Mouse (Mus musculus) lung, embryonic 14.5 days (tissue): ENCODE results near the gene Siae. TPM values are rescaled to one million over a fixed set of nuclear protein-coding genes. Genes with fewer than 3 reads are reported as not detected.

Source experiments
- ATAC-seq: fragments of 200-750 bp; cut with Nextera tagmentation; 2 replicates; pipeline ENCODE4 v1.8.0; 2017; ENCODE audit warnings: mild to moderate bottlenecking, moderate TSS enrichment, moderate library complexity; ENCODE audit not compliant: insufficient read depth
- DNase-seq: peaks from one replicate; pipeline ENCODE4 v3.0.0-alpha.2; 2015
- H3K27ac ChIP-seq: fragments of 300-500 bp; sonication (generic); 2 replicates; pipeline ENCODE4 v1.5.1; 2014; ENCODE audit warnings: low read depth, mild to moderate bottlenecking, moderate library complexity
- H3K27me3 ChIP-seq: fragments of 300-500 bp; sonication (generic); 2 replicates; pipeline ENCODE4 v1.6.1; 2014; ENCODE audit warnings: low read length, control low read depth; ENCODE audit not compliant: insufficient read depth
- H3K36me3 ChIP-seq: fragments of 300-500 bp; sonication (generic); 2 replicates; pipeline ENCODE4 v1.6.1; 2014; ENCODE audit warnings: control low read depth; ENCODE audit not compliant: insufficient read depth
- H3K4me1 ChIP-seq: fragments of 300-500 bp; sonication (generic); 2 replicates; pipeline ENCODE4 v1.6.1; 2014; ENCODE audit warnings: antibody characterized with exemption, control low read depth; ENCODE audit not compliant: insufficient read depth
- H3K4me2 ChIP-seq: fragments of 300-500 bp; sonication (generic); 2 replicates; pipeline ENCODE4 v1.6.1; 2014; ENCODE audit warnings: mild to moderate bottlenecking
- H3K4me3 ChIP-seq: fragments of 300-500 bp; sonication (generic); 2 replicates; pipeline ENCODE4 v1.5.1; 2014; ENCODE audit warnings: low read depth, low read length
- H3K9ac ChIP-seq: fragments of 300-500 bp; sonication (generic); 2 replicates; pipeline ENCODE4 v1.6.1; 2014
- H3K9me3 ChIP-seq: fragments of 300-500 bp; sonication (generic); 2 replicates; pipeline ENCODE4 v1.6.1; 2016; ENCODE audit warnings: low read depth, low read length, control low read depth
- CTCF ChIP-seq: IDR thresholded peaks from 2 replicates; pipeline ENCODE4 v1.5.1; 2016; ENCODE audit warnings: antibody characterized with exemption, low read depth
- WGBS: fragments of 180-500 bp; shearing (Covaris S2); extraction: QIAGEN DNeasy Blood & Tissue Kit; methylation state at CpG from one replicate; pipeline ENCODE4 v1.1.7; 2014; 5-methylcytosine and 5-hydroxymethylcytosine counted together
- polyA plus RNA-seq: library from polyadenylated mRNA; unstranded; fragments of >200 nt; fragmentation: Nextera tagmentation; extraction: Ambion mirVana; gene quantifications from 2 replicates; pipeline ENCODE4 v1.2.1, GENCODE M21; 2014

The Siae gene
- polyA plus RNA-seq, 1 experiment from 2014 or later = 12.2 TPM

GRCm38 (mm10) chr9:37659413-37659812, 103.9 kb downstream of the Siae start:
- peaks cover 4% of the 10 kb centered on the region; the same call in 1 of the 2 replicates for H3K36me3 ChIP-seq
- H3K9ac ChIP-seq = no peak overlapping the region
- H3K4me1 ChIP-seq = 0 out of 2 replicates have a peak, but pooled peaks cover 3% of the 10 kb centered on the region
- H3K27ac ChIP-seq = no peak overlapping the region
- DNase-seq = no peak
- H3K9me3 ChIP-seq = no peaks in the 10 kb centered on the region
- no peaks in the 10 kb centered on the region for H3K27me3 ChIP-seq
- TF ChIP-seq CTCF = no peak
- no peak overlapping the region for H3K4me3 ChIP-seq
- no peak overlapping the region for H3K4me2 ChIP-seq
- no peak for ATAC-seq
- WGBS = 66% methylated on average over 6 of the region's 6 CpGs

DNA sequence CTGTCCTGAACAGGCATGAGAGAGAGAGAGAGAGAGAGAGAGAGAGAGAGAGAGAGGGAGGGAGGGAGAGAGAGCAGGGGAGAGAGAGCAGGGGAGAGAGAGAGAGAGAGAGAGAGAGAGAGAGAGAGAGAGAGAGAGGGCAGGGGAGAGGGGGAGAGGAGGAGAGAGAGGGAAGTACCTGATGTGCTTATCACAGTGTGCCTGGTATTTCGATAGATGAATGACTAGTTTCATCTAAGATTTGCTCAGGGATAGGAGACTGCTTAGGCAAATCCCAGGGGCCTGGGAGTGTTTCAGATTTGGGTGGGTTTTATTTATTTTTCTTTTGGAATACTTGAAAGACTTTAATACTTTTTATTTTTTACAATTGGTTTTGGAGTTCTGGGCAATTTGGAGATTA, 107.7 kb downstream of the Siae start:
- no peaks in the 10 kb centered on the region for H3K27me3 ChIP-seq
- no peak for TF ChIP-seq CTCF
- no peaks in the 10 kb centered on the region for H3K9me3 ChIP-seq
- no peak overlapping the region for H3K27ac ChIP-seq
- no peaks in the 10 kb centered on the region for H3K4me1 ChIP-seq
- no peaks in the 10 kb centered on the region for H3K36me3 ChIP-seq
- no peak overlapping the region for H3K4me3 ChIP-seq
- 65% methylated on average over 1 of the region's 1 CpGs for WGBS
- no peak for ATAC-seq
- DNase-seq = no peak
- no peak overlapping the region for H3K4me2 ChIP-seq
- H3K9ac ChIP-seq = no peak overlapping the region

GRCm38 (mm10) chr9:37664604-37665003, 109.1 kb downstream of the Siae start:
- no peak for TF ChIP-seq CTCF
- Histone ChIP-seq H3K4me1 (no peaks in the 10 kb centered on the region), H3K9ac (no peak overlapping the region), H3K4me3 (no peak overlapping the region), H3K27me3 (no peaks in the 10 kb centered on the region), H3K36me3 (no peaks in the 10 kb centered on the region), H3K4me2 (no peak overlapping the region), H3K27ac (no peak overlapping the region), H3K9me3 (no peaks in the 10 kb centered on the region)
- ATAC-seq (no peak), DNase-seq (no peak)
- WGBS = 53% methylated on average over 2 of the region's 2 CpGs

DNA sequence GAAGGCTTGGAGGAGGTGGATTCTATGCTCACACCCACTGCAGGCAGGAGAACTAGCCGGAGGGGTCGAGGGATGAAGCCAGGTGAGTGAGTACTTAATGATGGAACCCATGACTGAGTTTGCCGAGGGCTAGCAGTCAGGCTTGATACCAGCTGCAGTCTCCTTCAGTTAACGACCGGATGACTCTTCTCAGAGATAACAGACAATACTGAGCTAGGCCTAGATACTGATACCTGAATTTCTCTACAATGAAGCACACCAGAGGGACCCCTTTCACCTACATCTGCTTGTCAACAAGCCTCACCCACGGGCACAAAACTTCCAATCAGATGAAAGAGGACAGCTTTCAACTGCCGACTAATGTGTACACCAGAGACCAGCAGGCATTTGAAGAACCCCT, 110.5 kb downstream of the Siae start:
- Histone ChIP-seq H3K27ac (no peak overlapping the region), H3K36me3 (no peaks in the 10 kb centered on the region), H3K4me3 (no peak overlapping the region), H3K9me3 (no peaks in the 10 kb centered on the region), H3K4me1 (no peaks in the 10 kb centered on the region), H3K27me3 (no peaks in the 10 kb centered on the region), H3K4me2 (no peak overlapping the region), H3K9ac (no peak overlapping the region)
- DNase-seq = no peak
- ATAC-seq = no peak
- WGBS = 69% methylated on average over 7 of the region's 7 CpGs
- TF ChIP-seq CTCF = no peak

DNA sequence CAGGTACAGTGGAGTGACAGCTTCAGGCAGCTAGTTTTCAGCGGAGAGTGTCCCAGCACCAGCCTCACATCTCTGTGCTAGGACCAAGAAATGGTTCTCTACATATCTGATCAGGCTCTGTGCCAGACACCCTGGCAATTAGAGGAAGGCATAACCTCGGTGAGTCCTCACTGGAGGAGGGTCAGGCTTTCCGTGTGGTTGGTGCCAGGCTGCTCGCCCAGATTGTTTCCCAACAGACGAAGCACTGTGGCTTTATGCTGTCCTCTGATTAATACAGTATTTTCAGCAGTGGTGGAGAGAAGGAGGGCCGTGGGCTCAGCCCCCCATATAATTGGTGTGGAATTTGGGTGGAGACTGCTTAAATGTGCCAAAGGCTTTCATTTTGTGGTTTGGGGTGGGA, 113.6 kb downstream of the Siae start, which contains the start of gene Panx3:
Panx3 (minus strand) TSS at position 121 of the 400 bp plus-strand sequence.
- no peaks in the 10 kb centered on the region for H3K27me3 ChIP-seq
- ATAC-seq (no peak), DNase-seq (no peak)
- no peaks in the 10 kb centered on the region for H3K4me1 ChIP-seq
- no peak within 1 kb of the TSS for H3K4me2 ChIP-seq
- H3K9ac ChIP-seq = no peak within 1 kb of the TSS
- H3K4me3 ChIP-seq = no peak within 1 kb of the TSS
- no peak for TF ChIP-seq CTCF
- WGBS = 61% methylated on average over 6 of the region's 6 CpGs
- no peaks in the 10 kb centered on the region for H3K36me3 ChIP-seq
- H3K9me3 ChIP-seq = no peaks in the 10 kb centered on the region
- H3K27ac ChIP-seq = no peak within 1 kb of the TSS

- DNase-seq = no peak
- Histone ChIP-seq H3K4me2 (no peak overlapping the region), H3K4me3 (no peak overlapping the region), H3K9ac (no peak overlapping the region), H3K4me1 (no peaks in the 10 kb centered on the region), H3K36me3 (no peaks in the 10 kb centered on the region), H3K27ac (no peak overlapping the region), H3K9me3 (no peaks in the 10 kb centered on the region), H3K27me3 (no peaks in the 10 kb centered on the region)
- ATAC-seq = no peak
- WGBS = 34% methylated on average over 4 of the region's 4 CpGs
- no peak for TF ChIP-seq CTCF
Observed at GRCm38 (mm10) chr9:37669678-37670077, 114.2 kb downstream of the Siae start.

DNA sequence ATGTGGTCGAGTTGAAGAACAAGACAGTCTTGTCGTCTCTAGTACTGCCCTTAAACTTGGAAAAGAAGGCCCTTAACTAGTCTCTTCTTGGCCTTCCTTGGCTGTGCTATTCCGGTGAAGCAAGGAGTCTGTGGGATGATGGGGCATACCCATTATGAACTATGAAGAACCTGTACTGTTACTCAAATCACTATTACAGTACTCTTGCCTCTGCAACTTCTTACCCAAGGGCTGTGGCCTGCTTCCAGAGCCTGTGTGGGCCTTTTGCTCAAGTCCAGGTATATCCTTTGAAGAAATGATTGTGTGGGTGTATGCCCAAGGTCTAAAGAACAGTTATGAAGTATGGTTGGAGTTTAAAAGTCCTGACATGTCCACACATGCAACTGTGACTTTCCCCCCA, 114.8 kb downstream of the Siae start:
- Histone ChIP-seq H3K4me2 (no peak overlapping the region), H3K4me3 (no peak overlapping the region), H3K9ac (no peak overlapping the region), H3K27me3 (no peaks in the 10 kb centered on the region), H3K27ac (no peak overlapping the region), H3K4me1 (no peaks in the 10 kb centered on the region), H3K36me3 (no peaks in the 10 kb centered on the region), H3K9me3 (no peaks in the 10 kb centered on the region)
- TF ChIP-seq CTCF = no peak
- no peak for DNase-seq
- no peak for ATAC-seq
- 84% methylated on average over 3 of the region's 3 CpGs for WGBS

DNA sequence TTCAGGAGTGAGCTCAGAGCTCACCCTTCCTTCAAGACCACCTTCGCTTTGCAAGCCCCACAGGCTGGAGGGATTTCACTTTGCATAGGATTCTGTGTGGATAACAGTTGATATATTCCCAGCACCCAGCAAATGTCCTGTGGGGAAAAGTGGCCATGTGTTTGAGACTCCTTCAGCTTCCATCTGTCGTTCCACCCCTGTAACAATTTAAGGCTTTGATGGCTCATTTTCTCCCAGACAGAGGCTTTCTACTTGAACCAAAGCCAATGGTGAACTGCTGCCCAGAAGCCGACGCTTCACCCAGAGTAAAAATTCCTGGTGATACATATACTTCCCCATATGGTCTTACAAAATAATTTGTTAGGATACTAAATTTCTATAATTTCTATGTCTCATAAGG, 119.8 kb downstream of the Siae start:
- Histone ChIP-seq H3K4me3 (no peak overlapping the region), H3K27ac (no peak overlapping the region), H3K9ac (no peak overlapping the region), H3K27me3 (no peaks in the 10 kb centered on the region), H3K9me3 (no peaks in the 10 kb centered on the region), H3K4me1 (no peaks in the 10 kb centered on the region), H3K4me2 (no peak overlapping the region), H3K36me3 (no peaks in the 10 kb centered on the region)
- peak; percentile 7 for DNase-seq
- no peak for TF ChIP-seq CTCF
- WGBS = 67% methylated on average over 4 of the region's 4 CpGs
- no peak for ATAC-seq
